Mouse (Mus musculus): ENCODE data around the gene Glp1r.

Glp1r gene

GRCm38 (mm10) chr17:30914264-30914663 lies 12.6 kb downstream of the Glp1r start:
- no peak for DNase-seq

- no peak for DNase-seq
These were observed 21.9 kb downstream of the Glp1r start for GRCm38 (mm10) chr17:30923566-30923965.

GRCm38 (mm10) chr17:30930827-30931226 lies 29.2 kb downstream of the Glp1r start:
- no peak for DNase-seq

- DNase-seq = no peak
These were observed 31.2 kb downstream of the Glp1r start for GRCm38 (mm10) chr17:30932836-30933235.

GRCm38 (mm10) chr17:30935301-30935700 lies 33.7 kb downstream of the Glp1r start:
- DNase-seq = no peak

GRCm38 (mm10) chr17:30938554-30938953 lies 36.9 kb downstream of the Glp1r start:
- no peak for DNase-seq

GRCm38 (mm10) chr17:30948382-30948781 lies 46.8 kb downstream of the Glp1r start:
- DNase-seq = no peak

- peak; percentile 62 to 71 for DNase-seq
These were observed 49.2 kb downstream of the Glp1r start for GRCm38 (mm10) chr17:30950780-30951179.

- no peak for DNase-seq
These were observed 50.0 kb downstream of the Glp1r start for GRCm38 (mm10) chr17:30951600-30951999.

- DNase-seq = no peak
These were observed 52.7 kb downstream of the Glp1r start, which contains the start of gene Umodl1 for GRCm38 (mm10) chr17:30954340-30954739. Gene Umodl1 (plus strand): TSS chr17:30954640.

GRCm38 (mm10) chr17:30961936-30962592 lies 60.4 kb downstream of the Glp1r start:
- no peak for DNase-seq

- DNase-seq = no peak
These were observed 61.3 kb downstream of the Glp1r start for GRCm38 (mm10) chr17:30962880-30963279.

GRCm38 (mm10) chr17:30969983-30970382 lies 68.4 kb downstream of the Glp1r start:
- DNase-seq = no peak

GRCm38 (mm10) chr17:30971877-30972276 lies 70.3 kb downstream of the Glp1r start:
- no peak for DNase-seq

- no peak for DNase-seq
These were observed 71.7 kb downstream of the Glp1r start for GRCm38 (mm10) chr17:30973332-30973731.

GRCm38 (mm10) chr17:30977290-30977689 lies 75.7 kb downstream of the Glp1r start:
- no peak for DNase-seq

- no peak for DNase-seq
These were observed 76.9 kb downstream of the Glp1r start for GRCm38 (mm10) chr17:30978556-30978955.

GRCm38 (mm10) chr17:30983521-30983920 lies 81.9 kb downstream of the Glp1r start:
- no peak for DNase-seq

GRCm38 (mm10) chr17:30990254-30990653 lies 88.6 kb downstream of the Glp1r start:
- peak; percentile 13 to 27 for DNase-seq

Data from cerebellum, adult 18-20 months (tissue).